Mouse (Mus musculus): Measurements from ENCODE around the gene Lcn12.
A peak's percentile ranks its signal among the peaks of the same experiment; 100 is the strongest.

The Lcn12 gene

DNA sequence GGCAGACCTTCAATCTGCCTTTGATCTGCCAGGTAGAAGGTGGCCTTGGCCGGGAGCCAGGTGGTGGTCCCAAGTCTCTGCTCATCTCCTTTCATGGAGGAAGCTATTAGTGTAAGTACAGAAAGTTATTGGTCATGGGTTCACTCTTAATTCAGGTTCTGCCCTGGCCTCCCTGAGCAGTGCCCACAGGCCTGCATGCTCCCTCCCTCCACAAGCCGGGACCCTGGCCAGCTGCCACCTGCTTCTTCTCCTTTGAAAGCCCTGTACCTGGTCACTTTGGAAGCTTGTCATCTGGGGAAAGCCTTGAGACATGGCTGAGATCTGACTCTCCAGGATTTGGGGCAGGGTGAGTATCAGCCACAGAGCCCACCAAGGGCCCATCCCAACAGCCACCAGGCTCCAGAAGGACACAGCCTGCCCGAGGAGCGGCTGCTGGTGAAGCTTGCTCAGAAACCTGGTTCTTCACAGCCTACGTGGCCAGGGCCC, at the start of gene Lcn12:
Lcn12 (minus strand) TSS at position 436 of the 486 bp plus-strand sequence.
- no peak for DNase-seq

DNA sequence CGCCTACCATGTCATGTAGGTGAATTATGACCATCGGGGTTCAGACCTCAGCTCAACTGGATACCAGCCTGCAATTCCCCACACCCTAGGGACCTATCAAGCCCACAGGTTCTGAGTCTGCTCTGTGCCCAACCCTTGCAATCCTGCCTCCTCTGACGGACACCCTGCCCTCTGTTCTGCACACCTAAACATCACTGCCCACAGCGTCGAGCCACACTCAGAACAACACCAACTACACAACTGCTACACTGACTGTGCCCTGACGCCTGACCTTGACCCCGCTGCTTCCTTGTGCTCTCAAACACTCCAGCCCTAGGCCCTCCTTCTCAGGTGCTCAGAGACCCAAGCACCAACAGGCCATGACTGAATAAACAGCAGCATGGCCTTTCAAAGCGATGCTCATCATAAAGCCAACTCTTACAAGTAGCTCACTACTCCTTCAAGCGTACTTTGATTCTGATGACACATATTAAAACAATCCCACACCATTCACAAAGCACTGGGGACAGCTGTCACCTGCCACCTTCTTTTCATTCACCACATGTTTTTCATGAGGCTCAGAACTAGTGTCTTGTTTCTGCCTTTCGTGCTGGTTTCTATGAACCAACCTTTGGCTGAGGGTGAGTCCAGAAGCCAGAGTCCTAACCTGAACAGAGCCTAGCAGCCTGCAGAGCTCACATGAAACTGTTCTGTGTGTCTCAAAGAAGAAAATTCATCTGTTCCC, 48.1 kb upstream of the Lcn12 start:
- DNase-seq, result no peak

DNA sequence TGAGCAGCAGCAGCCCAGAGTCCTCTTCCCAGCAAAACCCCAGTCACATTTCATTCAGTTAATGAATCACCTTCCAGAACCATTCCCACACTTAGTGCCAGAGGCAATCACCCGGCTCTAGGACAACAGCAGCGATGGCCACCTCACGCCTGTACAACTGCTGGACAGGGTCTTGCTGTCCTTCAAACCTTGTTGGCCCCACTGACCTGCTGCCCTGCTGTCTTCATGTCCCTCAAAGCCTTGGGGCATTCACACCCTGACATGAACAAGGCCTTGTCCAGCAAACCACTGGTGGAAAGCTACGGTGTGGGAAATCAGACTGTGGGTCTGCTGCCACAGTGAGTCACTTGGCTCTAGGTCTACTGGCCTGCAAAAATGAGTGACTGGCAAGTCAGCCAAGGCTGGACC, 46.8 kb upstream of the Lcn12 start:
- DNase-seq, result no peak

DNA sequence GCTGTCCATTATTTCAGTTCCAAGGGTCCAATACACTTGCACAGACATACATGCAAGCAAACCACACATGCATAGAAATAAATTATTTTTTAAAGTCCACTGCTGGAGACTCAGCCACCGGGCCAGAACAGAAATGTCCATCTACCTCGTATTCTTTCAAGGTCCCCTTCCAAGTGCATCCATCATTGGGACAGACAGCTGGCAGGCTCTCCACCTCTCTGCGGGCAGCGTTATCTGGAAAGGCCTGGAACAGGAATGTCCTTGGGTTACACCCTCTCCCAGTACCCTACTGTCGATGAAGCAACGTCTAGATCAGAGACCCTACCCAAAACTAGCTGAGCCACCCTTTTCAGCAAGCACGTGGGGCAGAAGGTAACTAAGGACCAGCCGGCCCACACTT, 42.8 kb upstream of the Lcn12 start:
- no peak for DNase-seq

DNA sequence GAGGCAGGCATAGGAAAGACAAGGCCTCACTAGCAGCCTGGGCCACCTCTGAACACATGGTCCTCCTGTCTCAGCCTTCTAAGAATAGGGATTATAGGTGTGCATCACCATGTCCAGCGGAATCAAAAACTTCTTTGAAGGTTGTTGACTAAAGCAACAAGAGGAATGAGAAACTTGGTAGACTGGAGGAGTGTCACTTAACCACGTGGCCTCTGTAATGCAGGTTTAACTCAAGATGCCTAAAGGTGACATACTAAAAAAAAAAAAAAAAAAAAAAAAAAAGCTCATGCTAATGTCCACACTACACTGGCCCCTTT, 41.1 kb upstream of the Lcn12 start:
- DNase-seq, result no peak

DNA sequence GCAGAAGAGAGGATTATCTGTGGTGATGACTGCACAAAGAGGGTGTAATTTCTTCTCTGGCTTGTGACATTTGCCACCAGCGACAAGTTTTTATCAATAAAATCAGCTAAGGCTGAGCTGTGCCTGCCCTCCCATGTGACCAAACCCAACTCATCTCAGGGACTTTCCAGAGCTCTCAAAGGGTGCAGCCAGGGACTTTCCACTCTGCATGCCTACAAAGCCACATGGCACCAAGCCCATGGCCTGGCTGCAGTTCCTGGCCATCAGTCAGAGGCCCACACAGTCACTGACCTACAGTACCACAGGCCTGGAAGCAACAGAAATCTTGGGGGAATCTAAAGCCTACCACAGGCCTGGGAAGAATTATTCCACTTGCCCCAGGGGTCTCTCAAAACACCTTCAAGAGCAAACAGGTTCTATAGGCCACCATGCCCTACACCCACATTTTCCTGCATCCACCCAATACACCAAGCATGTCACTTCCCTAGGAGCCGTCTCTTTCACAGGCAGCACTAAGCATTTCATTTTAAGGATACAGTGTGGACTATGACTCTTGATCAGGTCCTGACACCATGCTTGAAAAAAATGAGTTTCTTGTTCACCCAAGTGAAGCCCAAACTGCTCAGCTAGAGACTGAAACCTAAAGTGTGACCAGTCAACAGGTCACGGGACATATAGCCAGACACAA, 40.6 kb upstream of the Lcn12 start:
- DNase-seq, result peak; percentile 38

DNA sequence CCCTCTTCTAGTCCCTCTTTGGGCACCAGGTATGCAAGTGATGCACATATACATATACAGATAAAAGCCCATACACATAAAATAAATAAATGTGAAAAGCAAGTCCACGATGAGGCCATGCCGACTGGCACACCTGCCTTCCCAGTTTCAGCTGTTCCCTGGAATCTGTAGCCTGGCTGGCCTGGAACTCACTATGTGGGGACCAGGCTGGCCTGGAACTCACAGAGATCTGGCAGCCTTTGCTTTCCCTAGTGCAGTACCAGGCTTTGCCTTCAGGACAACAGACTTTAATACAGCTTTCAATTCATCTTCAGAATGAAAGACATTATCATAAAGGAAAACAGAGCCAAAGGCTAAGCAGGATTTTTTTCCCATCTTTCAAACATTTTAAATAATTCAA, 40.0 kb upstream of the Lcn12 start:
- no peak for DNase-seq

DNA sequence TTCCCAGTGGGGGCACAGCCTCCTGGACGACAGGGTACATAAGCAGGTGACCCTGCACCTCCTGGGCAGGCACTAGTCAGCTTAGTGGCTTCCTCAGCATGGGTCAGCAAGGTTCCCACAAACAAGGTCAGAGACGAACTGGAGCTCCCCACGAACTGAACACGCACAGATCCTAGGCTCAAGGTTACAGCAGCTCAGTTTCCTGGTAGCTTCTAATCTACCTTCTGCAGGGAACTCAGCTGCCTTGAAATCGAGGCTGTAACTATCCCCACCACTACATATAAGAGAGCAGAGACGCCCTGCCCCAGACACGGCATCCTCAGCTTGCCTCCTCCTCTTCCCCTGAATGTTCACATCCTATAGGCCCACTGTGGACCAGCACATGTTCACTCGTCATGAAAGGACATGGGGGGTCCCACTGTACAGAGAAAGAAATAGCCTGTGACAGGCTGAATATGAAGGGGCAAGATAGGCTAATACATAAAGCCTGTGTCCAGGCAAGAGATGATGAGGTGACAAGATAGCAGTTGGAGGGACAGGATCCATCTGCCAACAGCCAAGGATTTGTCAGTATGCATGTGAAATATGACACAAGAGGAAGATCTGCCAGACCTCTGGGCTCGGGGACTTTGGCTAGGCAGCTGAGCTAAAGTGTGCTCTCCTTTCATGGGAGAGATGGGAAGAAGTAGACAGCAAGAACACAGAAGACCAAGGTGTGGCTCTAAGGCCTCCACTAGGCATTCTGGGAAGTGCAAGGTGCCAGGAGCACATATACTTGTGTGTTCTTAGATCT, 33.0 kb upstream of the Lcn12 start:
- DNase-seq, result no peak

DNA sequence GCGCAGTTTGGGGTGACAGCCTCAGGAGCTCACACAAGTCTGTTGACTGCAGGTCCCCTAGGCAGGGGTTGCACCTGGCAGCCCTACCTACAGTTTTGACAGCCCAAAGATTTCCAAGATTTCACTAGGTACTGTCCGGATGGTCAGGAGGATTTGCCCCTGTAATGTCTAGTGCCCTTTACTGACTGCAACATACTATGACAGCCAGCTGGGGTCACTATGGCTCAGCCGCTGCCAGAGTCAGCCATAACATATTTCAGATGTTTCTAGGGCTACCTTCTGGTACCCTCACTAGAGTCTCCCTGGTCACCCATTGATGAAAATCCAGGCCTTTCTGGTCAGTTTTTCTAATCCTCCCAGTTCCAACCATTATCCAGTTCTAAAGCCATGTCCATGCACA, 16.2 kb upstream of the Lcn12 start:
- DNase-seq, result no peak

DNA sequence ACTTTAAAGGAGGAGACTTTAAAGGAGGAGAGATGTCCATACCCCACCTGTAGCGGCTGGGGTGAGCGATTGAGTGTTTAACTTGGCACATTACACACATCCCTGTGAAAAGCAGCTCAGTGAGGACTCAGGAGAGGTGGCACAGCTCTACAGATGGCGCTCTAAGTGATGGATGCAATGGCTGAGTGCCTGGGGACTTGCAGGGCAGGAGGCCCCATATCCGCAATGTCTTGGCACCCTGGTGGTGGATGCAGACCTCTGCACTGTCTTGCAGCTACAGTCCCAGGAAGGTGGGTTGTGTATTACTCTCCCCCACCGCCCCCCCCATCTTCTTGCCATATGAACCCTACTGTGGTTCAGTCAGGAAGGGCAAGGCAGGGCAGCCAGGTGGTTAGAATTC, 13.3 kb upstream of the Lcn12 start:
- DNase-seq, result peak; percentile 64

DNA sequence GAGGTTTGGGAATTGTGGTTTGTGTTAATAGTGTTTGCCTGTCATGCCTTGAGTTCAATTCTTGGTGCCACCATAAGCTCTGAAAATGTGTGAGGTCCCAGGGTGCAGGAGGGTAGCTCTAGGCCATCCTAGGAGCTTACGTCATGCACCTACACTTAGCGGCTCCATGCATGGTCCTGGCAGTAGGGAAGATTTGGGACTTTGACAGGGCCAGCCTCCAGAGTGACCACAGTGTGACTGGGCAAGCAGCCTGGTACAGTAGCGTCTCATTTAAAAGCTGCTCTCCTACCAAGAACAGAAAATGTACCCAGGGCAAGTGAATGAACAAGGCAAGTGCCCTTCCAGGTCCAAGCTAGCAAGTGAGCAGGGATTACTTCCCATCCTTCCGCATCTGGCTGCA, 12.1 kb upstream of the Lcn12 start:
- no peak for DNase-seq

DNA sequence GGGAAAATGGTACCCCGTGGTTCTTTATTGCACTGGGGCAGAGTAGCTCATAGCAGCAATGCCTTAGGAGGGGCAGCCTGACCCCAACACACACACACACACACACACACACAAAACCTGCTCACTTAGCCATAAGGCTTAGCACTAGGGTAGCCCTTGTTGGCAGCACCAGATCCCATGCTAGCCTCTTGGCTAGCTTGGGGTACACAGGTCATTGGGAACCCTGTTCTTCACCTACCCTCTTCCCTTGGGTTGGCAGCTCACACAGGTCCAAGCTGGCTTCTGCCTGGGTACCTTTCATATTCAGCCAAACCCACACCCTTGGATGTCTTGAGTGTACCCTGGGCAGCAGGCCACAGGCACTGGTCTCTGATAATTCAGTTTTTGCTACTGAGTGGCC, 11.3 kb upstream of the Lcn12 start:
- DNase-seq, result no peak

DNA sequence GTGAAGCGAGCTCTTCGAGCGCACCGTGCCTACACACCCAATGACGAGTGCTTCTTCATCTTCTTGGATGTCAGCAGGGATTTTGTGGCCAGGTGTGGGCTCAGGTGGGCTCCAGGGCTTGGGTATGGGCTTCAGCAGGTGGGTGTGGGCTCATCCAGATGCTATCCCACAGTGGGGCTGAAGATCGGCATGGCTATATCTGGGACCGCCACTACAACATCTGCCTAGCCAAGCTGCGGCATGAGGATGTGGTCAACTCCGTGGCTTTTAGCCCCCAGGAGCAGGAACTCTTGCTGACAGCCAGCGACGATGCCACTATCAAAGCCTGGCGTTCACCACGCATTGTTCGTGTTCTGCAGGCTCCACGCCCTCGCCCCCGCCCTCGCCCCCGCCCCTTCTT, 10.8 kb upstream of the Lcn12 start:
- no peak for DNase-seq

DNA sequence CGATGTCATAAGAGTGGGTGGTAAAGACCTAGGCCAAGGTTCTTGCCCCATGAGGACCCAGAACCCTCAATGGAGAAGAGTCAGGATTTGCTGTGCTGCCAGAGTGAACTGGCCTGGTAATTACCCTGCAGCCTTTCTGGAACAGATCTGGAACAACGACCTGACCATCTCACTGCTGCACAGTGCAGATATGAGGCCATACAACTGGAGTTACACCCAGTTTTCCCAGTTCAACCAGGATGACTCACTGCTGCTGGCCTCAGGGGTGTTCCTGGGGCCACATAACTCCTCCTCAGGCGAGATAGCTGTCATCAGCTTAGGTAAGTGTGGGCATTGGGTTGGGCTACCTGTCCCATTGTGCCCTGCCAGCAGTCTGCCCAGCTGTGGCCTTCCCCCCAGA, 9.0 kb upstream of the Lcn12 start:
- DNase-seq, result no peak

DNA sequence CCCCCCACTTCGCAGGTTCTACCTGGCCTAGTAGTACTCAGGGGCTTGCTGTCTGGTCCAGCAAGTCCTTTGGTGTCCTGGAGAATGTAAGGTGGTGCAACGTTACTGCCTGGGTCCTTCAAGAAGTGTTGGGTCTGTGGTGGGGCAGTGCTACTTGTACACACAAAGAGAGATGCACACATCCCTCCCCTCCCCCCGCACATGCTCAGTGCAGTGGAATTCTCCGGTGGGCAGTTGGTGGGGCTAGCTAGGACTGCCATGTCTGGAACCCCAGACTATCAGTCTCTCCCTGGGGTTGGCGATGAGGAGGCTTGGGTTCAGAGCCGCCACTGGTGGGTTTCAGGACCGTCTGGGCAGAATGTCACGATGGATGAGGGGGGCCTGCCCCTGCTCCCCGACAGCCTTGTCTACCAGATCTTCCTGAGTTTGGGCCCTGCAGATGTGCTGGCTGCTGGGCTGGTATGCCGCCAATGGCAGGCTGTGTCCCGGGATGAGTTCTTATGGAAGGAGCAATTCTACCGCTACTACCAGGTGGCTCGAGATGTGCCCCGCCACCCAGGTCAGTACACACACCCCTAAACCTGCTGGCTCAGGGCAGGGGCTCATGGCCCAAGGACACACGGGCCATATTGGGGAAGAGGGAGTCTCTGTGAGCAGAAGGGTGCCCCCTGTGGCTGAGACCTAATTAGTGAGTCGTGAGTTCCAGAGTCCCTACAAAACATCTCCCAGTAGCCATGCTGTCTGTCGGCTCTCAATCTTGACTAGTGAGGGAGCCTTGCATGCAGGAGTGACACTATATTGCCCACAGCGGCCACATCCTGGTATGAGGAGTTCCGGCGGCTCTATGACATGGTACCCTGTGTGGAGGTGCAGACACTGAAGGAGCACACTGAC, 8.1 kb upstream of the Lcn12 start, which contains the start of gene C8g:
C8g (minus strand) TSS at position 127 of the 894 bp plus-strand sequence.
- peak; percentile 18 for DNase-seq

DNA sequence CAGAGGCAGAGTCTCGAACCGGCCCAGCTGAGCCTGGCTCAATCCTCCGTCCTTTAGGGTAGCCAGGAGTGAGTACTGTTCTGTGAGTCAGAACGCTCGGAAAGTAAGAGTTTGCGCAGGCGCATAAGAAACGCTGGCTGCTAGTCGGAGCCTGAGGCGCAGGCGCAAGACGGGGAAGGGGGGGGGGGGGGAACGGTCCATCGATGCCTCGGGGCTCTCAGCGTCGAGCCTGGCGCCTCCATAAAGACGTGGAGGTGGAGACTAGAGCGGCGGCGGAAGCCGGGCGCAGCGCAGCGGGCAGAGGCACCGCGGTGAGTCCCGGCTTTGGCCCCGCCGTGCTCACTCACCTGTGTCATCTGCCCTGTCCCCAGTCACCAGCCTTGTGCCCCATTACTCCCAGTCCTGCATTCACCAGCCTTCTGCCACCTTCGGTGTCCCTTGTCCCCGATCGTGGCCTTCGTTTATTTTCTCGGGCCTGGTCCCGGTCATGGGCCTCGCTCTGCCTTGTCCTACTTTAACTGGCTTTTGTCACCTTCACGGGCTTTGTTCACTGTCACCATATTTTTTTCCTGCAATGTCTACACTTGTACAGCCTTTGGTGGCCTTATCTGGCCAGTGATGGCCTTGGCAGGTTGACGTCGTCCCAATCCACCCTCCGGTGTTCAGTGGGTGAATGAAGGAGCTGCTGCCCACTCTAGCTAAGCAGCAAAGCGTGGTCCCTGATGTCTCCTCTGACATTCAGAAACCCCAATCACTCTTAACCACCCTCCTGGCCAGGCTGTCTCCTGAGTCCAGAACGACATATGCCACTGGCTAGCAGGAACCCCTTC, 7.1 kb upstream of the Lcn12 start, which contains the start of gene Fbxw5:
Fbxw5 (plus strand) TSS at position 175 of the 830 bp plus-strand sequence.
- DNase-seq, result peak; percentile 81

DNA sequence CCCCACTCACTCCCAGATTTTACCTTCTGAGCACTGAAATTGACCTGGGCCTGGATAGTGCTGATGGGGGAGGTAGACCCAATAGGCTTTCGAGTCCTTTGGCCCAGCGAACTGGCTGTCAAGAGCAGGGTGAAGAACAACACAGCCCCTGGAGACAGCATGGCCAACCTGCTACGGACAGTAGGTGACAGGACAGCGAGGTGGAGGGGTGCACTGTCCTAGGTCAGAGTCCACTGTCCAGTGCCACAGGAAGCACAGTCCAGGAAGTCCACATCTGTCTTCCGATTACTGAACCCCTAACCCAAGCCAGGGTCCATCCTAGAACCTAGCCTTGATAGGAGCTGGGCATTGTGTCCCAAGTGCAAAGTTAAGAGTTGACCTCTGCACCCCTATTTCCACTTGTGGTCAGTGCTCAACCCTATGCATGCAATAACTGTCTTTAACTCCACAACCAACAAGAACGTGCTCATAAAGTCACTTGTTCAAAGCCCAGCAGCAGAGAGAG, 6.4 kb upstream of the Lcn12 start:
- DNase-seq, result no peak

DNA sequence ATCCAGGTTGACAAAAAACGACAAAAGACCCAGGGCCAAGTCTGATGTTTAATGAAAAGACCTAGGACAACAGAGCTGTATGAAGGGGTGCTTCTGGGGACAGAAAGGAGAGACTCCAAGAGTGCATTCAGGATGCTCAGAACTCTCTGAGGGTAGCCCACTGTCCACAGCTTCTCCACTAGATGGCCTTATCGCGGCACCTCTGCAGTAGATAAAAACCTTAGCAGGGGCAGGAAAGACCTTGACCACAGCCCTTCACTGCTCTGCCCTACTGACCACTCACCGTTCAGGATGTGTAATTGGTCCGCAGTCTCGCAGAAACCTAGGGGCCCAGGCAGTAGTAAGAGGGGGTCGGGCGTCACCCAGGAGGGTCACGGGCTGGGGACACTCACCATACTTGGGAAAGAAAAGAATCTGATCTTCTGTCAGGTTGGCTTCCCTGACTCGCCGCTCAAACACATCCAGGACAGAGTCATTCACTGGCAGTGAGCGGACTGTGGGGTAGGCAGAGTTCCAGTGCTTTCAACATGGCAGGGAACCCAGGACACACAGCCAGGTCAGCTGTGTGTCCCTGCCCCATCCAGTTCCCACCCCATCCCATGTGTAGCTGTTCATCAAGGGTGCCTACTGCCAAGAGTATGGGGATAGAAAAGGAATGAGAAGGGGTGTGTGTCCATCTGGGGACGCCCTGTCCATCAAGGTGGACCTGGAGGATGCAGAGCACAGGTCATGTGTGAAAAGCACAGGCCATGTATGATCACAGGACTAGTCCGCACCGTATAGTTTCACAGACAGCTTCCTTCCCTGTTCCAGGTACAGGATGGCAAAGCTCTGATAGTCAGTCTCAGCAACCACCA, 5.1 kb upstream of the Lcn12 start:
- no peak for DNase-seq

DNA sequence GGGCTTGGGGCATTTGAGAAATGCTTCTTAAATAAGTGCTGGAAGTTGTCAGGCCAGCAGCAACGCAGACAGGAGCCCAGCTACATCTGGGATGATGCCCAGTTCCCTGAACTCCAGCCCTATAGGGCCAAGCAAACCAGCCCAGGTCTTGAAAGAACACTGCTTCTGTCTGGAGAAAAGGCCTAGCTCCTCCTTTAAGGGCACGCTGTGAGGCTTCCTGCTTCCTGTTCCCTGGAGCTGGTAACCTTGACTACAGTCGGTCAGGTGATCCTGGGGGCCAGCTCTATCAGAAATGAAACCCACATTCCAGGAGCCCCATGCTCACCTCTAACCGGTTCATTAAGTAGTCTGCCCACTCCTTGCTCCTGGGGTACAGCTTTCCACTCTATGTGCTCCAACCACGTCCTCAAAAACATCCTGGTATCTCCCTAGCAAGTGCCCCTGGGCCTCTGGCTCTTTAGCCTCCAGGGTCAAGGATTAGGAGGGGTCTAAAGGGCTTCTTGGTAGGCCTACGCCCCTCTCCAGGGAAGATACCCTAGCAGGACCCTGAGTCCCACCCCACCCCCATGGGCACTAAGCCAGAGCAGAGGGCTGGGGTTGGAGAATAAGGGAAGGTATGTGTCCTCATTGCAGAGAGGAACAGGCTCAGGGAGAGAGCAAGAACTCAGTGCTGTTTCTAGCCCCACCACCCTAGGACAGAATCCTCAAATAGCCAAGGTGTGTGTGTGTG, 4.3 kb upstream of the Lcn12 start:
- DNase-seq, result no peak

DNA sequence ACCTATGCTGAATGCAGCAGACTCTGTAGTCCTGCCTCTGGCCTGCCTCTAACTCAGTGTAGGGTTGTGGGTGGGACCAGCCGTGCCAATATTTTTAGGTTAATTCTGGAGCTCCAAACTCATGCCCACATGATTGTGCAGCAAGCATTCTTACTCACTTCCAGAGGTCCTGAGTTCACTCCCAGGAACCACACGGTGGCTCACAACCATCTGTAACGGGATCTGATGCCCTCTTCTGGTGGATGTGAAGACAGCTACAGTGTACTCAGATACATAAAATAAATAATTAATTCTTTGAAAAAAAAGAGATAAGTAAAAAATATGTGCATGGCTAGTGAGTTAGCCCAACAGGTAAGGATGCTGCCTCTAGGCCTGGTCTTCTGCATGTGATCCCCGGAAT, 2.8 kb upstream of the Lcn12 start:
- peak; percentile 17 for DNase-seq
